Mouse (Mus musculus): ENCODE results near the gene Rbfox1.

DNA sequence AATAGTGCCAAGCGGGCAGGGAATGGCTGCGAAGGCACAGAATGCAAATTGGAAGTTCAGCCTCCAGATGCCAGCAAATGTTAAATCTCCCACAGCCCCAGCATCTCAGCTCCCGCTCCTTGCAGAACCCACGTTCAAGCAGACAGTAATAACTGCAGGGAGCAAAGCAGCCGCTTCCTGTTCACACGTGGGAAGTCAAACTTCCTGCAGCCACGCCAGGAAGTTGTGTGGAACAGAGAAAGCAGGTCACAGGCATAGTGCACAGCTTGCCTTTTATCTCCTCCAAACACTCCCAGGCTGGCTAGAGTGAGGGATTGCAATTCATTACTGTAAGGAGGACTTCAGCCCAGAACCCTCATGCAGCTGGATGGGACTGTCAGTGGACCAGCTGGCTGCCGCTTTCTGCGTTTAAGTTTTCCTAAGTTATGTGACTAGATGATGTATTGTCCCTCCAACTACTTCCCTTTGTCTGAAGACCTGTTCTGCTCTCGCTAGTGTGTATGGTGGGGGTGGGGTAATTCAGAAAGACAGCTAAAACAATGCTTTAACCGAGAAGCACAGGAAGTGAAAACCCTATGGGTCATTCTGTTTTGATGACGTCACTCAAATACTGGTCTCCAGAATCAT is 1534.6 kb downstream of the Rbfox1 start:
- no peak for TF ChIP-seq POLR2A (IDR thresholded peaks at IDR 0.05; ENCODE audit: borderline replicate concordance, control insufficient read depth, low read depth, low read length)
- TF ChIP-seq CTCF (IDR thresholded peaks at IDR 0.05; ENCODE audit: control insufficient read depth, insufficient read depth, low read length): no peak

All from bone marrow, adult 2 months (tissue).